Mouse (Mus musculus) CH12F3 (cell line): Measurements from ENCODE around the gene Entpd2.

Experiments used
- in situ Hi-C: fragments of 300-500 bp; cut with MboI; formaldehyde crosslinking; loops from 2 replicates; pipeline ENCODE4 v1.14.3; 2020; ENCODE audit warnings: low sequenced_read_pairs

The Entpd2 gene

GRCm38 (mm10) chr2:25428442-25429236, 33.0 kb downstream of the Entpd2 start, which contains the start of gene Abca2:
Gene Abca2, plus strand, starts transcription at chr2:25428703.
- in situ Hi-C loops, result no loop called here

GRCm38 (mm10) chr2:25429435-25430180, 33.9 kb downstream of the Entpd2 start:
- in situ Hi-C loops, result no loop called here

DNA sequence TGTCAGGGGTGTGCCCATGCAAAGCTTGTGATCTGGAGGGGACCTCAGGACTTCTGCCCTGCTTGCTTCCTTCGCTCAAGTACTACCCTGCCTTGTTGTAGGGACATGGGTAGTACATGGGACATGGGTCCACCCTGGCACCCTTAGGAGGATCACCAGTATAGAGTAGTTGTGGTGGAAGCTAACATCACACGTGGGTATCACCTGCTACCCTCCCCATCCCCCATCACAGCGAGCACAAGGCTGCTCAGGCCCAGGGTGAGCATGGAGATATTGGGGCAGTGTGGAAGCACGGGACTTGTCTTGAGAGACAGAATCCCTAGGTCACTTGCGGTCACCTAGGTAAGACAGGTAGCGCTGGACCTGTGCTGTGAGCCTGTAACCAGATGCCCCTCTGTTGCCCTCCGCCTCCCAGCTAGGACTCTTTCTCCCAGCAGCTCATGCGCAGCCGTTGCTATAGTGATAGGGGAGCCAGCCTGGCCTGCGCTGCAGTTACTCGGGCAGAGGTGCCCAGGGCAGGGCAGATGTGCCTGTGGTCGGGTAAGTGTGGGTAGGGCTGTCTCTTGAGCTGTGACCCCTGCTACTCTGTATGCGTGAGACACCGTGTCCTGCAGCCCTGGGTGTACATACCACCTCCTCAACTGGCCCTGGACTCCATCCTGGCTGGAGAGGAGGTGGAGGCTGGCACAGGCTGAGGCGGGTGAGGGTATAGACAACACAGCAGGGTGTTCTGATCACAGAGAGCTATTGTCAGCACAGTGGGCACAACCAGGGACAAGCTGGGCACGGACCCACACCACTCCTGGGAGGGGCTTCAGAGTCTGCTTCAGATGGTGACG, 34.9 kb downstream of the Entpd2 start:
- in situ Hi-C loops, result no loop called here

DNA sequence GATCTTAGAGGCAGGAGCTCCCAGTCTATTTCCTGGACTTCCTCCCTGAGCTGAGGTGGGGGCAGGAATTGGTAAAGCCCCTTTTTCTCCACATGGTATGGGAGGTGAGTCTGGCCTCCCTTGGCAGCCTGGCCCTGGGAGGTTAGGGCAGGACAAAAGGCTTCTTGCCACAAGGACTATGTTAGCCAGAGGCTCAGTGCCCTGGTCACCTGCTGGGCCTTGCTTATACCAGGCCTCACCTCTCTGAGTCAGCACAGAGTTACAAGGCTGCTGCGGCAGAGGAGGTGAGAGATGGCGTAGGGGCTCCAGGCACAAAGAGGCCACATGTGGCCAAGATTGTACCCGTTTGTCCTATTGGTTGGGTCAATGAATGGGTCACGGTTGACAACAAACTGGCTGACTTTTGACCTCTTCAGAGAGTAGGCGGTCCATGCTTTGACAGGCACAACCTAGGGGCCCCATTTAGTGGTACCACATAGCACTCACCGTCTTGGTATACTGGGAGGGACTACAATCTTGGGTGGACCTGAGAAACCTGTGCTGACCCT, 35.7 kb downstream of the Entpd2 start:
- in situ Hi-C loops, result no loop called here

- in situ Hi-C loops, result no loop called here
Measured at GRCm38 (mm10) chr2:25432326-25433098, 36.8 kb downstream of the Entpd2 start.

DNA sequence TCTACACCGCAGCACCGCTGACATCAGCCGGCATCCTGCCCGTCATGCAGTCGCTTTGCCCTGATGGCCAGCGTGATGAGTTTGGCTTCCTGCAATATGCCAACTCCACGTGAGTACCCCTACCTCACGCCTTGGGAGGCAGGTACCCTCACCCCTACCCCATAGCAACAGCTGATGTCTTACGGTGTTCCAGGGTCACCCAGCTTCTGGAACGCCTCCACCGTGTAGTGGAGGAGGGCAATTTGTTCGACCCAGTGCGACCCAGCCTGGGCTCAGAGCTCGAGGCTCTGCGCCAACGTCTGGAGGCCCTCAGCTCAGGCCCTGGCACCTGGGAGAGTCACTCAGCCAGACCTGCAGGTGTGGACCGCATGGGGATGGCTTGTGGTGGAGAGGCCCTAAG, 37.4 kb downstream of the Entpd2 start:
- in situ Hi-C loops, result no loop called here

- in situ Hi-C loops, result no loop called here
Measured at GRCm38 (mm10) chr2:25434292-25434691, 38.6 kb downstream of the Entpd2 start.

- in situ Hi-C loops, result no loop called here
Measured at GRCm38 (mm10) chr2:25436286-25436820, 40.7 kb downstream of the Entpd2 start.

DNA sequence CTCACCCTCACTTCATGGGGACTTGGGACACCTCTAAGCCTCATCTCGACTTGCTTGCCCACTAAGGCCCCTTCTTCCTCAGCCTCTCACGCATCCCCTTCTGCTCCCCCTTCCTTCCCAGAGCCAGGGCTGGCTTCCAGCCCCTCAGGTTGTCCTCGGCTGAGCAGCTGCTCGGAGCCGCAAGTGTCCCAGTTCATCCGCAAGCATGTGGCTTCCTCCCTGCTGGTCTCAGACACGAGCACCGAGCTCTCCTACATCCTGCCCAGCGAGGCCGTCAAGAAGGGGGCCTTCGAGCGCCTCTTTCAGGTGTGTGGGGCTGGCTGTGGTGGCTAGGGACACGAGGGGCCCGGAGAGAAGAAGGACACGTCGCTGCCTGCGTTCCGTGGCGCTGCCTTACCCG, 45.4 kb downstream of the Entpd2 start:
- in situ Hi-C loops, result no loop called here

DNA sequence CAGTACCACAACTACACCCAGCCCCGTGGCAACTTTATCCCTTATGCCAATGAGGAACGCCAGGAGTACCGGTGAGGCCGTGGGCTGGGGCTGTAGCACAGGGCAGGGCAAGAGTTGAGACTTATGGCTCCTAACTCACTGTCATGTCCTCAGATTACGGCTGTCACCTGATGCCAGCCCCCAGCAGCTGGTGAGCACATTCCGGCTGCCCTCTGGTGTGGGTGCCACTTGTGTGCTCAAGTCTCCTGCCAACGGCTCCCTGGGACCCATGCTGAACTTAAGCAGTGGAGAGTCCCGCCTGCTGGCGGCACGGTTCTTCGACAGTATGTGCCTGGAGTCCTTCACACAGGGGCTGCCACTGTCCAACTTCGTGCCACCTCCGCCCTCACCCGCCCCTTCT, 47.0 kb downstream of the Entpd2 start:
- in situ Hi-C loops, result no loop called here
